Mouse (Mus musculus): ENCODE measurements at regions not wholly inside any gene's neighbourhood (a gene's known extent, or its start where the extent isn't known, plus 50 kb on each side); places are given as distances from the start of the nearest gene placed in this dataset.

GRCm38 (mm10) chr12:32297431-32297830, 81.1 kb upstream of the Ccdc71l start:
- H3K27me3 ChIP-seq (replicated peaks; ENCODE audit: control insufficient read depth, insufficient read depth, low read length): no peaks in the 10 kb centered on the region
- no peaks in the 10 kb centered on the region for H3K9me3 ChIP-seq (ENCODE audit: control insufficient read depth, low read length)
- no peak for ATAC-seq
- H3K36me3 ChIP-seq (ENCODE audit: control insufficient read depth, insufficient read depth, low read length): no peaks in the 10 kb centered on the region
- WGBS: 91% methylated on average over 7 of the region's 7 CpGs
- H3K4me1 ChIP-seq (ENCODE audit: control insufficient read depth, insufficient read depth, low read depth, low read length): no peaks in the 10 kb centered on the region
- no peak overlapping the region for H3K4me3 ChIP-seq (ENCODE audit: low read length)
- H3K9ac ChIP-seq (ENCODE audit: low read depth, low read length): no peak overlapping the region
- no peak overlapping the region for H3K4me2 ChIP-seq (ENCODE audit: low read length)
- no peak overlapping the region for H3K27ac ChIP-seq (ENCODE audit: low read depth, low read length)

GRCm38 (mm10) chr12:32299714-32300113, 78.8 kb upstream of the Ccdc71l start:
- no peaks in the 10 kb centered on the region for H3K36me3 ChIP-seq (ENCODE audit: control insufficient read depth, insufficient read depth, low read length)
- no peak overlapping the region for H3K9ac ChIP-seq (ENCODE audit: low read depth, low read length)
- ATAC-seq: no peak
- no peak overlapping the region for H3K4me3 ChIP-seq (ENCODE audit: low read length)
- no peaks in the 10 kb centered on the region for H3K27me3 ChIP-seq (replicated peaks; ENCODE audit: control insufficient read depth, insufficient read depth, low read length)
- H3K4me1 ChIP-seq (ENCODE audit: control insufficient read depth, insufficient read depth, low read depth, low read length): no peaks in the 10 kb centered on the region
- no peak overlapping the region for H3K27ac ChIP-seq (ENCODE audit: low read depth, low read length)
- no peak overlapping the region for H3K4me2 ChIP-seq (ENCODE audit: low read length)
- no peaks in the 10 kb centered on the region for H3K9me3 ChIP-seq (ENCODE audit: control insufficient read depth, low read length)
- 85% methylated on average over 2 of the region's 2 CpGs for WGBS

- H3K27me3 ChIP-seq (replicated peaks; ENCODE audit: control insufficient read depth, insufficient read depth, low read length): no peaks in the 10 kb centered on the region
- H3K9ac ChIP-seq (ENCODE audit: low read depth, low read length): no peak overlapping the region
- no peaks in the 10 kb centered on the region for H3K9me3 ChIP-seq (ENCODE audit: control insufficient read depth, low read length)
- H3K27ac ChIP-seq (ENCODE audit: low read depth, low read length): no peak overlapping the region
- H3K4me2 ChIP-seq (ENCODE audit: low read length): no peak overlapping the region
- no peak for ATAC-seq
- H3K4me3 ChIP-seq (ENCODE audit: low read length): no peak overlapping the region
- 94% methylated on average over 5 of the region's 5 CpGs for WGBS
- no peaks in the 10 kb centered on the region for H3K4me1 ChIP-seq (ENCODE audit: control insufficient read depth, insufficient read depth, low read depth, low read length)
- no peaks in the 10 kb centered on the region for H3K36me3 ChIP-seq (ENCODE audit: control insufficient read depth, insufficient read depth, low read length)
These were observed 72.8 kb upstream of the Ccdc71l start for GRCm38 (mm10) chr12:32305736-32306135.

- 93% methylated on average over 4 of the region's 4 CpGs for WGBS
- no peak overlapping the region for H3K4me2 ChIP-seq (ENCODE audit: low read length)
- no peaks in the 10 kb centered on the region for H3K9me3 ChIP-seq (ENCODE audit: control insufficient read depth, low read length)
- H3K27me3 ChIP-seq (replicated peaks; ENCODE audit: control insufficient read depth, insufficient read depth, low read length): no peaks in the 10 kb centered on the region
- no peak for ATAC-seq
- H3K27ac ChIP-seq (ENCODE audit: low read depth, low read length): no peak overlapping the region
- H3K36me3 ChIP-seq (ENCODE audit: control insufficient read depth, insufficient read depth, low read length): no peaks in the 10 kb centered on the region
- H3K4me3 ChIP-seq (ENCODE audit: low read length): no peak overlapping the region
- no peak overlapping the region for H3K9ac ChIP-seq (ENCODE audit: low read depth, low read length)
- H3K4me1 ChIP-seq (ENCODE audit: control insufficient read depth, insufficient read depth, low read depth, low read length): no peaks in the 10 kb centered on the region
These were observed 72.2 kb upstream of the Ccdc71l start for GRCm38 (mm10) chr12:32306326-32306725.

- H3K9me3 ChIP-seq (ENCODE audit: control insufficient read depth, low read length): no peaks in the 10 kb centered on the region
- H3K27me3 ChIP-seq (replicated peaks; ENCODE audit: control insufficient read depth, insufficient read depth, low read length): no peaks in the 10 kb centered on the region
- no peak overlapping the region for H3K4me3 ChIP-seq (ENCODE audit: low read length)
- no peaks in the 10 kb centered on the region for H3K4me1 ChIP-seq (ENCODE audit: control insufficient read depth, insufficient read depth, low read depth, low read length)
- WGBS: 64% methylated on average over 9 of the region's 9 CpGs
- no peak overlapping the region for H3K4me2 ChIP-seq (ENCODE audit: low read length)
- no peaks in the 10 kb centered on the region for H3K36me3 ChIP-seq (ENCODE audit: control insufficient read depth, insufficient read depth, low read length)
- no peak overlapping the region for H3K27ac ChIP-seq (ENCODE audit: low read depth, low read length)
- no peak overlapping the region for H3K9ac ChIP-seq (ENCODE audit: low read depth, low read length)
- no peak for ATAC-seq
These were observed 71.1 kb upstream of the Ccdc71l start for GRCm38 (mm10) chr12:32307280-32308006.

GRCm38 (mm10) chr12:32315099-32315783, 63.3 kb upstream of the Ccdc71l start:
- WGBS: 100% methylated on average over 1 of the region's 1 CpGs
- Histone ChIP-seq H3K4me3 (ENCODE audit: low read length) (no peak overlapping the region), H3K27ac (ENCODE audit: low read depth, low read length) (no peak overlapping the region), H3K36me3 (ENCODE audit: control insufficient read depth, insufficient read depth, low read length) (no peaks in the 10 kb centered on the region), H3K9me3 (ENCODE audit: control insufficient read depth, low read length) (no peaks in the 10 kb centered on the region), H3K9ac (ENCODE audit: low read depth, low read length) (no peak overlapping the region), H3K4me2 (ENCODE audit: low read length) (no peak overlapping the region), H3K4me1 (ENCODE audit: control insufficient read depth, insufficient read depth, low read depth, low read length) (no peaks in the 10 kb centered on the region), H3K27me3 (replicated peaks; ENCODE audit: control insufficient read depth, insufficient read depth, low read length) (no peaks in the 10 kb centered on the region)
- no peak for ATAC-seq

All from hindbrain, embryonic 16.5 days (tissue).